Mouse (Mus musculus) lung, embryonic 16.5 days (tissue): ENCODE results near the gene Zscan29. TPM values are rescaled to one million over a fixed set of nuclear protein-coding genes. Genes with fewer than 3 reads are reported as not detected.
A peak's percentile ranks its signal among the peaks of the same experiment; 100 is the strongest.

Experiments used
- ATAC-seq: fragments of 200-750 bp; cut with Nextera tagmentation; 2 replicates; pipeline ENCODE4 v1.8.0; 2017; ENCODE audit warnings: low read depth, mild to moderate bottlenecking, moderate library complexity
- H3K27ac ChIP-seq: fragments of 300-500 bp; sonication (generic); 2 replicates; pipeline ENCODE4 v1.5.1; 2014; ENCODE audit warnings: mild to moderate bottlenecking, control low read depth, low read length
- H3K27me3 ChIP-seq: fragments of 300-500 bp; sonication (generic); 2 replicates; pipeline ENCODE4 v1.6.1; 2014; ENCODE audit warnings: low read depth, low read length, mixed read lengths; ENCODE audit not compliant: control insufficient read depth, insufficient read depth
- H3K36me3 ChIP-seq: fragments of 300-500 bp; sonication (generic); 2 replicates; pipeline ENCODE4 v1.6.1; 2014; ENCODE audit warnings: low read length; ENCODE audit not compliant: control insufficient read depth, insufficient read depth
- H3K4me1 ChIP-seq: fragments of 300-500 bp; sonication (generic); replicated peaks from 2 replicates; pipeline ENCODE4 v1.6.1; 2014; ENCODE audit warnings: low read length, mixed read lengths; ENCODE audit not compliant: control insufficient read depth, insufficient read depth
- H3K4me2 ChIP-seq: fragments of 300-500 bp; sonication (generic); 2 replicates; pipeline ENCODE4 v1.6.1; 2014; ENCODE audit warnings: low read depth, low read length, control low read depth
- H3K4me3 ChIP-seq: fragments of 300-500 bp; sonication (generic); 2 replicates; pipeline ENCODE4 v1.5.1; 2014; ENCODE audit warnings: mild to moderate bottlenecking, low read length, control low read depth
- H3K9ac ChIP-seq: fragments of 300-500 bp; sonication (generic); 2 replicates; pipeline ENCODE4 v1.6.1; 2014; ENCODE audit warnings: low read length, control low read depth
- H3K9me3 ChIP-seq: fragments of 300-500 bp; sonication (generic); 2 replicates; pipeline ENCODE4 v1.6.1; 2016; ENCODE audit warnings: low read length; ENCODE audit not compliant: control insufficient read depth
- WGBS: fragments of 180-500 bp; shearing (Covaris S2); extraction: QIAGEN DNeasy Blood & Tissue Kit; methylation state at CpG from one replicate; pipeline ENCODE4 v1.1.7; 2014; 5-methylcytosine and 5-hydroxymethylcytosine counted together
- polyA plus RNA-seq: library from polyadenylated mRNA; unstranded; fragments of >200 nt; fragmentation: Nextera tagmentation; extraction: Ambion mirVana; gene quantifications from 2 replicates; pipeline ENCODE4 v1.2.1, GENCODE M21; 2015

The Zscan29 gene
- polyA plus RNA-seq = 9.8 TPM in 2 replicates

GRCm38 (mm10) chr2:121170980-121171742 is at the start of gene Zscan29:
Gene Zscan29 (minus strand): TSS chr2:121171125.
- H3K4me1 ChIP-seq = peaks cover 14% of the 10 kb centered on the region
- peak; percentile 96 for ATAC-seq
- H3K27me3 ChIP-seq = no peaks in the 10 kb centered on the region
- peak within 1 kb of the TSS; percentile 91 for H3K9ac ChIP-seq
- peak within 1 kb of the TSS; percentile 92 for H3K27ac ChIP-seq
- peak within 1 kb of the TSS; percentile 92 for H3K4me3 ChIP-seq
- H3K4me2 ChIP-seq = peak within 1 kb of the TSS; percentile 66
- under 1% methylated on average over 65 of the region's 66 CpGs for WGBS
- peaks cover 13% of the 10 kb centered on the region for H3K36me3 ChIP-seq
- H3K9me3 ChIP-seq = no peaks in the 10 kb centered on the region

GRCm38 (mm10) chr2:121219994-121220393 is 49.1 kb upstream of the Zscan29 start:
- peaks cover 24% of the 10 kb centered on the region for H3K36me3 ChIP-seq

GRCm38 (mm10) chr2:121219177-121219576 is 48.3 kb upstream of the Zscan29 start:
- no peak for ATAC-seq
- no peak overlapping the region for H3K4me3 ChIP-seq
- no peak overlapping the region for H3K27ac ChIP-seq
- H3K36me3 ChIP-seq = peaks cover 26% of the 10 kb centered on the region
- no peaks in the 10 kb centered on the region for H3K9me3 ChIP-seq
- no peak overlapping the region for H3K4me2 ChIP-seq
- no peak overlapping the region for H3K9ac ChIP-seq
- H3K27me3 ChIP-seq = no peaks in the 10 kb centered on the region
- H3K4me1 ChIP-seq = no peaks in the 10 kb centered on the region

More at GRCm38 (mm10) chr2:121219994-121220393, 49.1 kb upstream of the Zscan29 start:
- no peak overlapping the region for H3K4me2 ChIP-seq
- no peak for ATAC-seq
- H3K4me1 ChIP-seq = no peaks in the 10 kb centered on the region
- H3K27ac ChIP-seq = no peak overlapping the region
- H3K9me3 ChIP-seq = no peaks in the 10 kb centered on the region
- H3K4me3 ChIP-seq = no peak overlapping the region
- H3K27me3 ChIP-seq = no peaks in the 10 kb centered on the region
- no peak overlapping the region for H3K9ac ChIP-seq

GRCm38 (mm10) chr2:121214491-121214890 is 43.6 kb upstream of the Zscan29 start:
- no peaks in the 10 kb centered on the region for H3K9me3 ChIP-seq
- H3K4me3 ChIP-seq = no peak overlapping the region
- no peaks in the 10 kb centered on the region for H3K27me3 ChIP-seq
- H3K4me2 ChIP-seq = no peak overlapping the region
- no peaks in the 10 kb centered on the region for H3K4me1 ChIP-seq
- peaks cover 27% of the 10 kb centered on the region for H3K36me3 ChIP-seq
- H3K27ac ChIP-seq = no peak overlapping the region
- H3K9ac ChIP-seq = no peak overlapping the region
- 70% methylated on average over 3 of the region's 3 CpGs for whole genome bisulfite sequencing
- ATAC-seq = no peak

- Histone ChIP-seq H3K9ac (no peak overlapping the region), H3K9me3 (no peaks in the 10 kb centered on the region), H3K27me3 (no peaks in the 10 kb centered on the region), H3K4me2 (no peak overlapping the region), H3K36me3 (peaks cover 55% of the 10 kb centered on the region), H3K27ac (no peak overlapping the region), H3K4me3 (no peak overlapping the region), H3K4me1 (no peaks in the 10 kb centered on the region)
- WGBS = 93% methylated on average over 3 of the region's 3 CpGs
- ATAC-seq = no peak
Measured at GRCm38 (mm10) chr2:121206541-121206940, 35.6 kb upstream of the Zscan29 start.

- Histone ChIP-seq H3K27ac (no peak overlapping the region), H3K9me3 (no peaks in the 10 kb centered on the region), H3K27me3 (no peaks in the 10 kb centered on the region), H3K4me1 (no peaks in the 10 kb centered on the region), H3K4me2 (no peak overlapping the region), H3K36me3 (peaks cover 53% of the 10 kb centered on the region), H3K9ac (no peak overlapping the region), H3K4me3 (no peak overlapping the region)
- WGBS = 94% methylated on average over 17 of the region's 17 CpGs
- ATAC-seq = no peak
Measured at GRCm38 (mm10) chr2:121204276-121204675, 33.4 kb upstream of the Zscan29 start.

- no peak overlapping the region for H3K27ac ChIP-seq
- no peaks in the 10 kb centered on the region for H3K27me3 ChIP-seq
- H3K9me3 ChIP-seq = no peaks in the 10 kb centered on the region
- ATAC-seq = no peak
- peaks cover 63% of the 10 kb centered on the region for H3K36me3 ChIP-seq
- no peaks in the 10 kb centered on the region for H3K4me1 ChIP-seq
- H3K4me2 ChIP-seq = no peak overlapping the region
- no peak overlapping the region for H3K9ac ChIP-seq
- no peak overlapping the region for H3K4me3 ChIP-seq
- 77% methylated on average over 9 of the region's 9 CpGs for WGBS
Measured at GRCm38 (mm10) chr2:121195466-121195865, 24.5 kb upstream of the Zscan29 start.

- peaks cover 33% of the 10 kb centered on the region for H3K36me3 ChIP-seq
- no peak overlapping the region for H3K4me2 ChIP-seq
- no peak overlapping the region for H3K27ac ChIP-seq
- no peak overlapping the region for H3K9ac ChIP-seq
- no peaks in the 10 kb centered on the region for H3K4me1 ChIP-seq
- no peak overlapping the region for H3K4me3 ChIP-seq
- no peaks in the 10 kb centered on the region for H3K27me3 ChIP-seq
- no peaks in the 10 kb centered on the region for H3K9me3 ChIP-seq
- no peak for ATAC-seq
- 56% methylated on average over 1 of the region's 1 CpGs for WGBS
Measured at GRCm38 (mm10) chr2:121188530-121188929, 17.6 kb upstream of the Zscan29 start.

GRCm38 (mm10) chr2:121184142-121184541 is 13.2 kb upstream of the Zscan29 start:
- Histone ChIP-seq H3K9me3 (no peaks in the 10 kb centered on the region), H3K4me3 (no peak overlapping the region), H3K4me1 (no peaks in the 10 kb centered on the region), H3K36me3 (peaks cover 19% of the 10 kb centered on the region), H3K4me2 (no peak overlapping the region), H3K27me3 (no peaks in the 10 kb centered on the region), H3K9ac (no peak overlapping the region), H3K27ac (no peak overlapping the region)
- WGBS = 94% methylated on average over 7 of the region's 7 CpGs
- no peak for ATAC-seq
